Mouse (Mus musculus) cerebellum, adult 2 months (tissue): Measurements from ENCODE around the gene Elp1.

Source experiments
- CTCF ChIP-seq: fragments of 200-500 bp; IDR thresholded peaks from 2 replicates; pipeline ENCODE4 v1.5.1; 2011; ENCODE audit warnings: low read depth, mild to moderate bottlenecking, control low read depth, low read length, moderate library complexity, borderline replicate concordance; ENCODE audit not compliant: insufficient read depth
- POLR2A ChIP-seq: fragments of 200-500 bp; IDR thresholded peaks from 2 replicates; pipeline ENCODE4 v1.6.1; 2011; ENCODE audit warnings: low read length, control low read depth, borderline replicate concordance; ENCODE audit not compliant: insufficient read depth

DNA sequence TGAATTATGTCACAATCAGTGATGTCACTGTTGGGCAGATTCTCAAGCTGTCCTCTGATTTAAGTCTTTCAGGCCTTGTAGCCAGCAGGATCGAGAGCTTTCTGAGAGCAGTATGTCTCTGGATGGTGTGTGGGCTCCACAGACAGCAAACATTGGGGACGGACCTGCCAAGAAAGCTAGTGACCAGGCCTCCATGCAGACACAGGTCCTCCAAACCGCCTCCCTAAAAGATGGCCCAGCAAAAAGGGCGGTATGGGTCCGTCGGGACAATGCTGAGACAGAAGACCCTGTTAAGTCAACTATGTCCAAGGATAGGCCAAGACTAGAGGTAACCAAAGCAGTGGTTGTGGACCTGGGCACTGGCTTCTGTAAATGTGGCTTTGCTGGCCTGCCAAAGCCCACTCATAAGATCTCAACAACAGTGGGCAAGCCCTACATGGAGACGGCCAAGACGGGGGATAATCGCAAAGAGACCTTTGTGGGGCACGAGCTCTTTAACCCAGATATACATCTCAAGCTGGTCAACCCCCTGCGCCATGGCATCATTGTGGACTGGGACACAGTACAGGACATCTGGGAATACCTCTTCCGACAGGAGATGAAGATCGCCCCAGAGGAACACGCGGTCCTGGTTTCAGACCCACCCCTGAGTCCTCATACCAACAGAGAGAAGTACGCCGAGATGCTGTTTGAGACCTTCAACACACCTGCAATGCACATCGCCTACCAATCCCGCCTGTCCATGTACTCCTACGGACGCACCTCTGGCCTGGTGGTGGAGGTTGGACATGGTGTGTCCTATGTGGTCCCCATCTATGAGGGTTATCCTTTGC, 58.6 kb downstream of the Elp1 start, which contains the start of gene Actl7a:
- TF ChIP-seq CTCF (no peak), POLR2A (no peak)
